Mouse (Mus musculus) olfactory bulb, adult 2 months (tissue): ENCODE measurements around the gene Adamts9. TPM values are rescaled to one million over a fixed set of nuclear protein-coding genes. Genes with fewer than 3 reads are reported as not detected.

Experiments
- H3K27ac ChIP-seq: fragments of 200-500 bp; 2 replicates; pipeline ENCODE4 v1.5.1; 2012; ENCODE audit warnings: low read depth, low read length; ENCODE audit not compliant: insufficient read depth
- H3K4me1 ChIP-seq: fragments of 200-500 bp; 2 replicates; pipeline ENCODE4 v1.6.1; 2012; ENCODE audit warnings: low read length; ENCODE audit not compliant: control insufficient read depth, insufficient read depth
- H3K4me3 ChIP-seq: fragments of 200-500 bp; 2 replicates; pipeline ENCODE4 v1.5.1; 2012; ENCODE audit warnings: mild to moderate bottlenecking, low read depth, low read length, moderate library complexity; ENCODE audit not compliant: insufficient read depth
- CTCF ChIP-seq: fragments of 200-500 bp; IDR thresholded peaks from 2 replicates; pipeline ENCODE4 v1.5.1; 2012; ENCODE audit warnings: low read depth, mild to moderate bottlenecking, low read length, moderate library complexity; ENCODE audit not compliant: insufficient read depth
- POLR2A ChIP-seq: fragments of 200-500 bp; IDR thresholded peaks from 2 replicates; pipeline ENCODE4 v1.6.1; 2012; ENCODE audit warnings: mild to moderate bottlenecking, low read depth, low read length, moderate library complexity; ENCODE audit not compliant: insufficient read depth
- WGBS: fragments of 180-500 bp; shearing (Covaris S2); methylation state at CpG from one replicate; pipeline ENCODE4 v1.1.7; 2018; 5-methylcytosine and 5-hydroxymethylcytosine counted together
- polyA plus RNA-seq: library from polyadenylated mRNA; stranded (reverse); fragments of >200 nt; gene quantifications from 2 replicates; pipeline ENCODE4 v1.2.4, GENCODE M21; 2012; ENCODE audit warnings: low replicate concordance; ENCODE audit not compliant: missing spikeins, insufficient read depth, insufficient read length

Adamts9 gene
- polyA plus RNA-seq, 1 experiment, result not detected

- 90% methylated on average over 6 of the region's 6 CpGs for WGBS
- TF ChIP-seq POLR2A, result no peak
- TF ChIP-seq CTCF, result no peak
- Histone ChIP-seq H3K4me1 (0 out of 2 replicates have a peak, but pooled peaks cover 2% of the 10 kb centered on the region), H3K4me3 (no peak overlapping the region), H3K27ac (no peak overlapping the region)
These were observed 161.8 kb downstream of the Adamts9 start for GRCm38 (mm10) chr6:92781446-92781845.

- WGBS, result 76% methylated on average over 5 of the region's 5 CpGs
- Histone ChIP-seq H3K4me1 (0 out of 2 replicates have a peak, but pooled peaks cover 2% of the 10 kb centered on the region), H3K27ac (no peak overlapping the region), H3K4me3 (no peak overlapping the region)
- TF ChIP-seq POLR2A (no peak), CTCF (no peak)
These were observed 163.4 kb downstream of the Adamts9 start for GRCm38 (mm10) chr6:92779935-92780205.

GRCm38 (mm10) chr6:92779140-92779934 is 164.0 kb downstream of the Adamts9 start:
- TF ChIP-seq CTCF (no peak), POLR2A (no peak)

GRCm38 (mm10) chr6:92776356-92776755 is 166.9 kb downstream of the Adamts9 start:
- 1% methylated on average over 2 of the region's 2 CpGs for WGBS
- TF ChIP-seq CTCF (no peak), POLR2A (no peak)
- Histone ChIP-seq H3K4me3 (no peak overlapping the region), H3K27ac (no peak overlapping the region), H3K4me1 (no peaks in the 10 kb centered on the region)

More at GRCm38 (mm10) chr6:92779140-92779934, 164.0 kb downstream of the Adamts9 start:
- Histone ChIP-seq H3K27ac (no peak overlapping the region), H3K4me1 (no peaks in the 10 kb centered on the region), H3K4me3 (no peak overlapping the region)
- WGBS, result 91% methylated on average over 11 of the region's 11 CpGs

GRCm38 (mm10) chr6:92762372-92762771 is 180.9 kb downstream of the Adamts9 start:
- H3K4me1 ChIP-seq, result peaks cover 2% of the 10 kb centered on the region; the same call in 1 of the 2 replicates
- TF ChIP-seq POLR2A, result no peak
- TF ChIP-seq CTCF, result no peak
- no peak overlapping the region for H3K27ac ChIP-seq
- WGBS, result 21% methylated on average over 3 of the region's 3 CpGs
- H3K4me3 ChIP-seq, result no peak overlapping the region

- peaks cover 2% of the 10 kb centered on the region; the same call in 1 of the 2 replicates for H3K4me1 ChIP-seq
- TF ChIP-seq CTCF (no peak), POLR2A (no peak)
- H3K27ac ChIP-seq, result no peak overlapping the region
- no peak overlapping the region for H3K4me3 ChIP-seq
These were observed 183.7 kb downstream of the Adamts9 start for GRCm38 (mm10) chr6:92759616-92760015.

GRCm38 (mm10) chr6:92755826-92756225 is 187.5 kb downstream of the Adamts9 start:
- TF ChIP-seq POLR2A, result no peak
- TF ChIP-seq CTCF, result no peak
- Histone ChIP-seq H3K4me1 (no peaks in the 10 kb centered on the region), H3K4me3 (no peak overlapping the region), H3K27ac (no peak overlapping the region)
- WGBS, result 59% methylated on average over 5 of the region's 5 CpGs

GRCm38 (mm10) chr6:92752737-92753136 is 190.6 kb downstream of the Adamts9 start:
- 37% methylated on average over 2 of the region's 2 CpGs for WGBS
- Histone ChIP-seq H3K4me1 (no peaks in the 10 kb centered on the region), H3K4me3 (no peak overlapping the region), H3K27ac (no peak overlapping the region)
- TF ChIP-seq CTCF, result no peak
- TF ChIP-seq POLR2A, result no peak

- H3K4me3 ChIP-seq, result no peak overlapping the region
- no peak overlapping the region for H3K27ac ChIP-seq
- H3K4me1 ChIP-seq, result no peaks in the 10 kb centered on the region
- no peak for TF ChIP-seq CTCF
- 69% methylated on average over 4 of the region's 4 CpGs for WGBS
These were observed 193.9 kb downstream of the Adamts9 start for GRCm38 (mm10) chr6:92749420-92749819.
